Mouse (Mus musculus) lung, embryonic 16.5 days (tissue): ENCODE results near the gene Lhx3. TPM values are rescaled to one million over a fixed set of nuclear protein-coding genes. Genes with fewer than 3 reads are reported as not detected.
A peak's percentile ranks its signal among the peaks of the same experiment; 100 is the strongest.

ENCODE experiments used
- ATAC-seq: fragments of 200-750 bp; cut with Nextera tagmentation; 2 replicates; pipeline ENCODE4 v1.8.0; 2017; ENCODE audit warnings: low read depth, mild to moderate bottlenecking, moderate library complexity
- H3K27ac ChIP-seq: fragments of 300-500 bp; sonication (generic); 2 replicates; pipeline ENCODE4 v1.5.1; 2014; ENCODE audit warnings: mild to moderate bottlenecking, control low read depth, low read length
- H3K27me3 ChIP-seq: fragments of 300-500 bp; sonication (generic); 2 replicates; pipeline ENCODE4 v1.6.1; 2014; ENCODE audit warnings: low read depth, low read length, mixed read lengths; ENCODE audit not compliant: control insufficient read depth, insufficient read depth
- H3K36me3 ChIP-seq: fragments of 300-500 bp; sonication (generic); 2 replicates; pipeline ENCODE4 v1.6.1; 2014; ENCODE audit warnings: low read length; ENCODE audit not compliant: control insufficient read depth, insufficient read depth
- H3K4me1 ChIP-seq: fragments of 300-500 bp; sonication (generic); replicated peaks from 2 replicates; pipeline ENCODE4 v1.6.1; 2014; ENCODE audit warnings: low read length, mixed read lengths; ENCODE audit not compliant: control insufficient read depth, insufficient read depth
- H3K4me2 ChIP-seq: fragments of 300-500 bp; sonication (generic); 2 replicates; pipeline ENCODE4 v1.6.1; 2014; ENCODE audit warnings: low read depth, low read length, control low read depth
- H3K4me3 ChIP-seq: fragments of 300-500 bp; sonication (generic); 2 replicates; pipeline ENCODE4 v1.5.1; 2014; ENCODE audit warnings: mild to moderate bottlenecking, low read length, control low read depth
- H3K9ac ChIP-seq: fragments of 300-500 bp; sonication (generic); 2 replicates; pipeline ENCODE4 v1.6.1; 2014; ENCODE audit warnings: low read length, control low read depth
- H3K9me3 ChIP-seq: fragments of 300-500 bp; sonication (generic); 2 replicates; pipeline ENCODE4 v1.6.1; 2016; ENCODE audit warnings: low read length; ENCODE audit not compliant: control insufficient read depth
- WGBS: fragments of 180-500 bp; shearing (Covaris S2); extraction: QIAGEN DNeasy Blood & Tissue Kit; methylation state at CpG from one replicate; pipeline ENCODE4 v1.1.7; 2014; 5-methylcytosine and 5-hydroxymethylcytosine counted together
- polyA plus RNA-seq: library from polyadenylated mRNA; unstranded; fragments of >200 nt; fragmentation: Nextera tagmentation; extraction: Ambion mirVana; gene quantifications from 2 replicates; pipeline ENCODE4 v1.2.1, GENCODE M21; 2015

The Lhx3 gene
- polyA plus RNA-seq, 1 experiment from 2014 or later = not detected

- H3K27ac ChIP-seq = no peak overlapping the region
- H3K4me2 ChIP-seq = no peak overlapping the region
- H3K36me3 ChIP-seq = no peaks in the 10 kb centered on the region
- H3K9ac ChIP-seq = no peak overlapping the region
- no peaks in the 10 kb centered on the region for H3K9me3 ChIP-seq
- no peaks in the 10 kb centered on the region for H3K4me1 ChIP-seq
- no peak for ATAC-seq
- no peak overlapping the region for H3K4me3 ChIP-seq
- 46% methylated on average over 3 of the region's 3 CpGs for WGBS
- no peaks in the 10 kb centered on the region for H3K27me3 ChIP-seq
Measured at GRCm38 (mm10) chr2:26166890-26167289, 41.2 kb downstream of the Lhx3 start.

- no peak for ATAC-seq
- no peak overlapping the region for H3K4me3 ChIP-seq
- WGBS = 82% methylated on average over 9 of the region's 9 CpGs
- no peaks in the 10 kb centered on the region for H3K36me3 ChIP-seq
- no peak overlapping the region for H3K9ac ChIP-seq
- no peak overlapping the region for H3K4me2 ChIP-seq
- H3K9me3 ChIP-seq = no peaks in the 10 kb centered on the region
- no peaks in the 10 kb centered on the region for H3K4me1 ChIP-seq
- H3K27me3 ChIP-seq = no peaks in the 10 kb centered on the region
- no peak overlapping the region for H3K27ac ChIP-seq
Measured at GRCm38 (mm10) chr2:26158064-26158463, 50.0 kb downstream of the Lhx3 start.

GRCm38 (mm10) chr2:26156191-26156977 lies 51.7 kb downstream of the Lhx3 start:
- Histone ChIP-seq H3K36me3 (no peaks in the 10 kb centered on the region), H3K27ac (no peak overlapping the region), H3K9me3 (no peaks in the 10 kb centered on the region), H3K4me1 (no peaks in the 10 kb centered on the region), H3K4me2 (no peak overlapping the region), H3K27me3 (no peaks in the 10 kb centered on the region), H3K9ac (no peak overlapping the region), H3K4me3 (no peak overlapping the region)
- WGBS = 56% methylated on average over 10 of the region's 10 CpGs
- ATAC-seq = no peak

GRCm38 (mm10) chr2:26155737-26156136 lies 52.4 kb downstream of the Lhx3 start:
- H3K4me1 ChIP-seq = no peaks in the 10 kb centered on the region
- 53% methylated on average over 3 of the region's 3 CpGs for WGBS
- H3K4me3 ChIP-seq = no peak overlapping the region
- no peak overlapping the region for H3K9ac ChIP-seq
- H3K9me3 ChIP-seq = no peaks in the 10 kb centered on the region
- H3K27ac ChIP-seq = no peak overlapping the region
- H3K36me3 ChIP-seq = no peaks in the 10 kb centered on the region
- no peak overlapping the region for H3K4me2 ChIP-seq
- no peak for ATAC-seq
- H3K27me3 ChIP-seq = no peaks in the 10 kb centered on the region

GRCm38 (mm10) chr2:26154586-26154985 lies 53.5 kb downstream of the Lhx3 start:
- no peaks in the 10 kb centered on the region for H3K9me3 ChIP-seq
- no peaks in the 10 kb centered on the region for H3K4me1 ChIP-seq
- no peak for ATAC-seq
- no peaks in the 10 kb centered on the region for H3K36me3 ChIP-seq
- no peak overlapping the region for H3K4me2 ChIP-seq
- H3K27ac ChIP-seq = no peak overlapping the region
- no peaks in the 10 kb centered on the region for H3K27me3 ChIP-seq
- no peak overlapping the region for H3K4me3 ChIP-seq
- H3K9ac ChIP-seq = no peak overlapping the region
- WGBS = 59% methylated on average over 5 of the region's 5 CpGs

- peak; percentile 60 for ATAC-seq
- no peak overlapping the region for H3K9ac ChIP-seq
- WGBS = 6% methylated on average over 4 of the region's 4 CpGs
- no peak overlapping the region for H3K4me3 ChIP-seq
- no peaks in the 10 kb centered on the region for H3K4me1 ChIP-seq
- H3K9me3 ChIP-seq = no peaks in the 10 kb centered on the region
- H3K4me2 ChIP-seq = no peak overlapping the region
- no peak overlapping the region for H3K27ac ChIP-seq
- no peaks in the 10 kb centered on the region for H3K36me3 ChIP-seq
- H3K27me3 ChIP-seq = no peaks in the 10 kb centered on the region
Measured at GRCm38 (mm10) chr2:26153909-26154340, 54.2 kb downstream of the Lhx3 start.

- no peak overlapping the region for H3K27ac ChIP-seq
- ATAC-seq = peak; percentile 46
Measured at GRCm38 (mm10) chr2:26153295-26153694, 54.8 kb downstream of the Lhx3 start.

More at GRCm38 (mm10) chr2:26153295-26153694, 54.8 kb downstream of the Lhx3 start:
- Histone ChIP-seq H3K4me2 (no peak overlapping the region), H3K4me1 (no peaks in the 10 kb centered on the region), H3K9me3 (no peaks in the 10 kb centered on the region), H3K4me3 (no peak overlapping the region), H3K27me3 (no peaks in the 10 kb centered on the region), H3K36me3 (no peaks in the 10 kb centered on the region), H3K9ac (no peak overlapping the region)
- WGBS = 28% methylated on average over 4 of the region's 4 CpGs

Other genes with a start within 250 kb of the Lhx3 start
- 5.6 and 5.8 TPM in 2 replicates for gene Camsap1, start 225.0 kb downstream of the Lhx3 start, polyA plus RNA-seq
- gene Ubac1, start 186.5 kb downstream of the Lhx3 start, polyA plus RNA-seq = 66.2 and 66.3 TPM in 2 replicates
- gene Nacc2, start 85.1 kb downstream of the Lhx3 start, polyA plus RNA-seq = 9.2 and 10.9 TPM in 2 replicates
- 21.0 and 21.2 TPM in 2 replicates for gene Qsox2, start 29.2 kb upstream of the Lhx3 start, polyA plus RNA-seq
- gene Ccdc187, start 86.3 kb upstream of the Lhx3 start, polyA plus RNA-seq = 0.60 TPM in 2 replicates
- 47.2 and 51.6 TPM in 2 replicates for gene Gpsm1, start 107.2 kb upstream of the Lhx3 start, polyA plus RNA-seq
- 22.8 and 24.7 TPM in 2 replicates for gene Dnlz, start 143.8 kb upstream of the Lhx3 start, polyA plus RNA-seq
- gene Card9, start 152.6 kb upstream of the Lhx3 start, polyA plus RNA-seq = 4.2 and 4.4 TPM in 2 replicates
- gene Snapc4, start 172.4 kb upstream of the Lhx3 start, polyA plus RNA-seq = 25.3 and 25.6 TPM in 2 replicates
- gene Entr1, start 181.0 kb upstream of the Lhx3 start, polyA plus RNA-seq = 112 and 117 TPM in 2 replicates
- 94.7 and 98.6 TPM in 2 replicates for gene Pmpca, start 181.1 kb upstream of the Lhx3 start, polyA plus RNA-seq
- 18.7 and 22.1 TPM in 2 replicates for gene Inpp5e, start 200.9 kb upstream of the Lhx3 start, polyA plus RNA-seq
- 21.8 and 23.2 TPM in 2 replicates for gene Sec16a, start 236.9 kb upstream of the Lhx3 start, polyA plus RNA-seq